15 mouse cellular contexts compared by ENCODE assay signal in the genomic region with DNA sequence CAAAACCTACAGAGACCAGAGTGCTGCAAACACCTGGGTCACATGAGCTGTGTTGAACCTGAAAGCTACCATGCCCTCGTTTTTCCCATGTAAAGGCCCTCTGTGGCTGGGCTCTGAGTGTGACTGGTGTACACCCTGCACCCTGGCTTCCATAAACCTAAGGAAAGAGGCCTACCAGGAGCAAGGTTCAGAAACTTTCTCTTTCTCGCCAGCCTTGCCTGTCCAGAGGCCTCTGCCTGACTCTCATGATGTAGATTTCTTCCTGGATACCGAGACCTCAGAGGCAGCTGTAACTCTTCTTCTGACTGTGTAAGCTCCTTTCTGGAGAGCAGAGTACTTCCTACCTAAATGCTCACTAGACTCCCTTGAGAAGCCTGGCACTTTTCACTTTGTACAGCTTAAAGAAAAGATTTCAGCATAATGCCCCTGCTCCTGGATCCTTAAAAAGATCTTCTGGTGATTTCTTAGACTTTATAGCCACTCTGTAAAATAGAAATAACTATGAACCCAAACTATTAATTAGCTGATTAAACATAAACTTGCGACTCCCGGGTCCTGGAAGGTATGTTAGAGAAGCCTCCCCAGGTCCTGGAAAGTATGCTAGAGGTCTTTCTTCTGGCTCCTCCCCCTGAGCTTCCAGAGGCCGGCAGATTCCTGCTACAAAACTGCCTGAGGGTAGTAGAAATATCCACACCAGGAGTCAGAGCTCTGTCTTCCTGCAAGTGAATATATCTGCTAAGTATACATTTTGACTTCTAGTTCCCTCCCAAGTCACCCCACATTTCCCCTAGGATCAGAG. TPM values are rescaled to one million over a fixed set of nuclear protein-coding genes. Genes with fewer than 3 reads are reported as not detected.
A peak's percentile ranks its signal among the peaks of the same experiment; 100 is the strongest.
DNase-seq lines count a peak whose midpoint lies in the region; ATAC-seq lines count a peak whose summit lies in the region.
"Had no signal": no experiment of that assay in that cellular context is flagged by ENCODE, and none has a peak within 500 bp of the region (broad histone marks: within the 10 kb centered on the region; RNA-seq: fewer than 3 reads in every experiment).

No protein-coding gene starts in this region.

- H3K27ac ChIP-seq in hindbrain, embryonic 14.5 days, result peak overlapping the region; percentile 65; the same call in 1 of the 2 replicates
- no peak overlapping the region; the same call in 1 of the 2 replicates for H3K27ac ChIP-seq in hindbrain, embryonic 16.5 days (ENCODE audit: low read depth, low read length)
- peak overlapping the region; percentile 40; the same call in 1 of the 2 replicates for H3K27ac ChIP-seq in embryonic facial prominence, embryonic 10.5 days (replicated peaks)
- H3K27ac ChIP-seq in kidney, embryonic 14.5 days (ENCODE audit: low read depth, low read length), result peak overlapping the region; percentile 76
- peak overlapping the region; percentile 71 for H3K27ac ChIP-seq in neural tube, embryonic 15.5 days (replicated peaks)
- H3K27ac ChIP-seq: heart, embryonic 15.5 days; limb, embryonic 12.5 days had no signal

- H3K27me3 ChIP-seq in hindbrain, embryonic 14.5 days (ENCODE audit: control insufficient read depth, insufficient read depth, low read length), result no peaks in the 10 kb centered on the region
- no peaks in the 10 kb centered on the region for H3K27me3 ChIP-seq in hindbrain, embryonic 16.5 days (replicated peaks; ENCODE audit: control insufficient read depth, insufficient read depth, low read length)
- 0 out of 2 replicates have a peak, but pooled peaks cover 5% of the 10 kb centered on the region for H3K27me3 ChIP-seq in embryonic facial prominence, embryonic 10.5 days (replicated peaks; ENCODE audit: low read depth, poor library complexity, severe bottlenecking)
- H3K27me3 ChIP-seq in kidney, embryonic 14.5 days (ENCODE audit: control insufficient read depth, insufficient read depth, low read length), result no peaks in the 10 kb centered on the region
- no peaks in the 10 kb centered on the region for H3K27me3 ChIP-seq in neural tube, embryonic 15.5 days (replicated peaks)

- no peaks in the 10 kb centered on the region for H3K36me3 ChIP-seq in hindbrain, embryonic 14.5 days (replicated peaks; ENCODE audit: control insufficient read depth, insufficient read depth)
- no peaks in the 10 kb centered on the region for H3K36me3 ChIP-seq in hindbrain, embryonic 16.5 days (ENCODE audit: control insufficient read depth, insufficient read depth, low read length)
- H3K36me3 ChIP-seq in embryonic facial prominence, embryonic 10.5 days (replicated peaks), result no peaks in the 10 kb centered on the region
- peaks cover 7% of the 10 kb centered on the region for H3K36me3 ChIP-seq in kidney, embryonic 14.5 days (ENCODE audit: control insufficient read depth, insufficient read depth, low read length)
- H3K36me3 ChIP-seq in neural tube, embryonic 15.5 days, result no peaks in the 10 kb centered on the region
- H3K36me3 ChIP-seq: heart, embryonic 15.5 days; limb, embryonic 12.5 days had no signal

- H3K9me3 ChIP-seq in hindbrain, embryonic 14.5 days (ENCODE audit: control insufficient read depth, low read length), result no peaks in the 10 kb centered on the region
- no peaks in the 10 kb centered on the region for H3K9me3 ChIP-seq in hindbrain, embryonic 16.5 days (ENCODE audit: control insufficient read depth, low read length)
- no peaks in the 10 kb centered on the region for H3K9me3 ChIP-seq in embryonic facial prominence, embryonic 10.5 days
- H3K9me3 ChIP-seq in kidney, embryonic 14.5 days (ENCODE audit: control insufficient read depth, low read length), result no peaks in the 10 kb centered on the region
- no peaks in the 10 kb centered on the region for H3K9me3 ChIP-seq in neural tube, embryonic 15.5 days (replicated peaks)
- H3K9me3 ChIP-seq: heart, embryonic 15.5 days; limb, embryonic 12.5 days had no signal

- no peak for ATAC-seq in hindbrain, embryonic 14.5 days (ENCODE audit: low FRiP score)
- ATAC-seq in hindbrain, embryonic 16.5 days, result no peak
- 0 out of 2 replicates have a peak, but pooled peaks have one; percentile 14 for ATAC-seq in kidney, embryonic 14.5 days (ENCODE audit: low FRiP score, low TSS enrichment)
- no peak for ATAC-seq in neural tube, embryonic 15.5 days (ENCODE audit: low FRiP score)
- ATAC-seq: activated CD4-positive, CD25-positive, alpha-beta regulatory T cell, adult 4 months had no signal

- 57% methylated on average over 6 of the region's 6 CpGs for WGBS in hindbrain, embryonic 14.5 days
- 45% methylated on average over 6 of the region's 6 CpGs for WGBS in hindbrain, embryonic 16.5 days
- 37% methylated on average over 6 of the region's 6 CpGs for WGBS in embryonic facial prominence, embryonic 10.5 days
- 25% methylated on average over 6 of the region's 6 CpGs for WGBS in kidney, embryonic 14.5 days
- WGBS in neural tube, embryonic 15.5 days, result 39% methylated on average over 6 of the region's 6 CpGs

- H3K4me1 ChIP-seq in hindbrain, embryonic 14.5 days (replicated peaks; ENCODE audit: control insufficient read depth, insufficient read depth, low read length), result peaks cover 3% of the 10 kb centered on the region; the same call in 1 of the 2 replicates
- no peaks in the 10 kb centered on the region for H3K4me1 ChIP-seq in hindbrain, embryonic 16.5 days (ENCODE audit: control insufficient read depth, insufficient read depth, low read depth, low read length)
- H3K4me1 ChIP-seq in embryonic facial prominence, embryonic 10.5 days, result peaks cover 15% of the 10 kb centered on the region
- H3K4me1 ChIP-seq in kidney, embryonic 14.5 days (ENCODE audit: control insufficient read depth, insufficient read depth, low read length), result peaks cover 22% of the 10 kb centered on the region
- peaks cover 20% of the 10 kb centered on the region for H3K4me1 ChIP-seq in neural tube, embryonic 15.5 days
- H3K4me1 ChIP-seq: heart, embryonic 15.5 days; limb, embryonic 12.5 days had no signal

- H3K4me2 ChIP-seq in hindbrain, embryonic 14.5 days (replicated peaks), result no peak overlapping the region
- no peak overlapping the region for H3K4me2 ChIP-seq in hindbrain, embryonic 16.5 days (ENCODE audit: low read length)
- no peak overlapping the region for H3K4me2 ChIP-seq in kidney, embryonic 14.5 days (replicated peaks; ENCODE audit: low read depth, low read length)
- no peak overlapping the region for H3K4me2 ChIP-seq in neural tube, embryonic 15.5 days
- H3K4me2 ChIP-seq: heart, embryonic 15.5 days; limb, embryonic 12.5 days had no signal

- no peak overlapping the region for H3K4me3 ChIP-seq in hindbrain, embryonic 14.5 days (replicated peaks; ENCODE audit: low read length)
- H3K4me3 ChIP-seq in hindbrain, embryonic 16.5 days (ENCODE audit: low read length), result no peak overlapping the region
- H3K4me3 ChIP-seq in embryonic facial prominence, embryonic 10.5 days, result no peak overlapping the region
- H3K4me3 ChIP-seq in kidney, embryonic 14.5 days (ENCODE audit: low read length), result no peak overlapping the region
- no peak overlapping the region for H3K4me3 ChIP-seq in neural tube, embryonic 15.5 days (replicated peaks)
- H3K4me3 ChIP-seq: heart, embryonic 15.5 days; limb, embryonic 12.5 days had no signal

- H3K9ac ChIP-seq in hindbrain, embryonic 14.5 days, result no peak overlapping the region
- H3K9ac ChIP-seq in hindbrain, embryonic 16.5 days (ENCODE audit: low read depth, low read length), result no peak overlapping the region
- H3K9ac ChIP-seq in kidney, embryonic 14.5 days (ENCODE audit: low read depth, low read length), result no peak overlapping the region
- H3K9ac ChIP-seq in neural tube, embryonic 15.5 days (replicated peaks), result no peak overlapping the region
- H3K9ac ChIP-seq: heart, embryonic 15.5 days; limb, embryonic 12.5 days had no signal

- no peak for DNase-seq in hindbrain, embryonic 14.5 days (ENCODE audit: low spot score)
- DNase-seq in embryonic facial prominence, embryonic 10.5 days (ENCODE audit: low spot score), result no peak
- DNase-seq in ovary, adult 18-20 months (ENCODE audit: low spot score), result no peak
- no peak for DNase-seq in adrenal gland, adult 18-20 months (ENCODE audit: low spot score in 2 of 2)
- DNase-seq in adrenal gland, postnatal 14 days, result no peak
- DNase-seq: cerebellum, postnatal 14 days; lung, adult 18-20 months; spleen, adult 18-20 months had no signal

RNA-seq across cellular contexts. Expression of a gene that starts 20.1 kb away (rescaled TPM):
- polyA plus RNA-seq in hindbrain, embryonic 14.5 days (2014; fragmentation: Nextera tagmentation; extraction: Ambion mirVana), result 24.5 and 33.0 TPM in 2 replicates
- polyA plus RNA-seq in hindbrain, embryonic 16.5 days (2015; fragmentation: Nextera tagmentation; extraction: Ambion mirVana), result 21.2 and 24.0 TPM in 2 replicates
- polyA plus RNA-seq in embryonic facial prominence, embryonic 10.5 days (2016; fragmentation: Nextera tagmentation; extraction: Ambion mirVana), result 1.1 and 3.0 TPM in 2 replicates
- polyA plus RNA-seq in kidney, embryonic 14.5 days (2014; fragmentation: Nextera tagmentation; extraction: Ambion mirVana), result 89.8 and 140 TPM in 2 replicates
- 38.0 and 42.0 TPM in 2 replicates for polyA plus RNA-seq in neural tube, embryonic 15.5 days (2015; fragmentation: Nextera tagmentation; extraction: Ambion mirVana)
- not detected for total RNA-seq in adrenal gland, adult 18-20 months (2021)
- not detected in 2 replicates for total RNA-seq in adrenal gland, postnatal 14 days (2021)
- total RNA-seq: monocyte, adult 5-6 weeks had no signal
- polyA plus RNA-seq: activated CD4-positive, CD25-positive, alpha-beta regulatory T cell, adult 4 months; heart, embryonic 15.5 days; limb, embryonic 12.5 days had no signal
